Mouse (Mus musculus): ENCODE measurements around the gene Sgsm1. TPM values are rescaled to one million over a fixed set of nuclear protein-coding genes. Genes with fewer than 3 reads are reported as not detected.

The Sgsm1 gene
- polyA plus RNA-seq, 1 experiment: 1.0 TPM

DNA sequence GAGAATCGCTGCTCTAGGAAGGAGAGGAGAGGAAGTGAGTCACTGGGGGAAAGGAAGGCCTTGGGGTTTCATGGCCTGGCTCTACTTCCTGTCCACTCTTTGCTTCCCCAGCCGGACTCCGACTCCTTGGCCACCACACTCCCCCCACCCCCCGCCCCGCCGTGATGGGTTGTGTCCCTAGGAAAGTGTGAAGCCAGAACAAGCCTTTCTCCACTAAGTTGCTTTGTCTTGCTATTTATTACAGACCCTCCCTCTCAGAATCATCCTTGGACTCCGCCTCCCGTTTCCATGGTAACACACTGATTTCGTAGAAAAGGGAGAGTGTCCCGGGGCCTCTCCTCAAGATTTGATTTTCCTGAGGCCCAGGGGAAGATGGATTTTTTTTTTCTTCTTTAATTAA, 85.3 kb downstream of the Sgsm1 start:
- DNase-seq: no peak
- TF ChIP-seq POLR2A (IDR thresholded peaks at IDR 0.05; ENCODE audit: control insufficient read depth, extremely low read depth, insufficient read depth, low read length, poor library complexity): no peak
- no peak for TF ChIP-seq CTCF (IDR thresholded peaks at IDR 0.05; ENCODE audit: borderline replicate concordance, control insufficient read depth, extremely low read depth, insufficient read depth, low read length, poor library complexity)
- WGBS: 22% methylated on average over 10 of the region's 10 CpGs
- Histone ChIP-seq H3K36me3 (ENCODE audit: control insufficient read depth, insufficient read depth, low read length) (no peaks in the 10 kb centered on the region), H3K4me1 (replicated peaks; ENCODE audit: control insufficient read depth, insufficient read depth, low read length) (peaks cover 5% of the 10 kb centered on the region), H3K27me3 (ENCODE audit: control insufficient read depth, insufficient read depth, low read length) (no peaks in the 10 kb centered on the region), H3K27ac (ENCODE audit: control insufficient read depth, insufficient read depth, low read length) (no peak overlapping the region), H3K4me3 (ENCODE audit: control insufficient read depth, insufficient read depth, low read length) (no peak overlapping the region)

DNA sequence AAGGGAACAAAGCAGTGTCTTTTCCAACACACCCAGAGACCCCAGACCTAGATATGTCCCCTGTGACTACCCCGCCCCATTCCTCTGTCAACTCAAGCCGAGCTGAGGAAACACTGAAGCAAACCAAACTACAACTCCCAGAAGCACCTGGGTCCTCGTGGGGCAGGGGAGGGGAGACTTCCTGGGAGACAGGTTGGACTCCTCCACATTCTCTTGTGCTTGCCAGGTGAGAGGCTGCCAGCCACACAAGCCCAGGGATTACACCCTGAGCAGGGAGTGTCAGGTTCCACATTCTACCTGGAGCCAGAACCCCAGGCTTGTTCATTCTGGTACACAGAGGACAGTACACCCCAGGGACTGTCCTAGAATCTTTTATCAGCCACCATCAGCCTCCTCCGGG, 86.7 kb downstream of the Sgsm1 start:
- Histone ChIP-seq H3K36me3 (ENCODE audit: control insufficient read depth, insufficient read depth, low read length) (no peaks in the 10 kb centered on the region), H3K4me3 (ENCODE audit: control insufficient read depth, insufficient read depth, low read length) (no peak overlapping the region), H3K4me1 (replicated peaks; ENCODE audit: control insufficient read depth, insufficient read depth, low read length) (peaks cover 5% of the 10 kb centered on the region), H3K27ac (ENCODE audit: control insufficient read depth, insufficient read depth, low read length) (no peak overlapping the region), H3K27me3 (ENCODE audit: control insufficient read depth, insufficient read depth, low read length) (no peaks in the 10 kb centered on the region)
- no peak for DNase-seq
- WGBS: 74% methylated on average over 4 of the region's 4 CpGs
- no peak for TF ChIP-seq POLR2A (IDR thresholded peaks at IDR 0.05; ENCODE audit: control insufficient read depth, extremely low read depth, insufficient read depth, low read length, poor library complexity)
- TF ChIP-seq CTCF (IDR thresholded peaks at IDR 0.05; ENCODE audit: borderline replicate concordance, control insufficient read depth, extremely low read depth, insufficient read depth, low read length, poor library complexity): no peak

DNA sequence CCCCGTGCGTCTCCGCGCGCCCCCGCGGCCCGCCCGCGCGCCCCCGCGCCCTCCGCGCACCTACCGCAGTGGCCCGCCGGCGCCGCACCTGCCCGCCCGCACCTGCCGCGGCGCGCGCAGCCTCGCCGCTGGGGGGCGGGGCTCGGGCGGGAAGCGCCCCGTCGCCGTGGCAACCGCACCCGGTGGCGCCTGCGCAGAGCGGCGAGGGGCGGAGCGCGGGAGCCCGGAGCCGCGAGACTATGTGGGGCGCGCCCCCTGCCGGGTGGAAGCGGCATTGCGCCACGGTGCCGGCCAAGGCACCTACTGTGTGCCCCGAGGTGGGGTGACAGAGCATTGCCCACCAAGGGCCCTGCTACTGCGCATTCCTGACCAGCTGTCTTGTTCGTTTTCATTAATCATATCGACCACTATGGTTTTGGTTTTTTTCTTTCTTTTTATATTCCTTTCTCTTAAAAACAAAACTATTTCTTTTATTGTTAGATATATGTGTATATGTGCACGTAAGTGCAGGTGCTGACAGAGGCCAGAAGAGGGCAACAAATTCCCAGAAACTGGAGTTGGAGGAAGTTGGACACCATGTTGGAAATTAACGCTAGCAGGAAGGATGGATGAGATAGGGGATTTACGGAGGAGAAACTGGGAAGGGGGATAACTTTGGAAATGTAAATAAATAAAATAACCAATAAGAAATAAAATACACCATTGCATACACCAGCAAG, 89.3 kb downstream of the Sgsm1 start, which contains the start of gene 2900026A02Rik:
Gene 2900026A02Rik, minus strand, starts transcription at position 90 of the 719 bp plus-strand sequence.
- Histone ChIP-seq H3K4me1 (replicated peaks; ENCODE audit: control insufficient read depth, insufficient read depth, low read length) (peaks cover 5% of the 10 kb centered on the region), H3K27ac (ENCODE audit: control insufficient read depth, insufficient read depth, low read length) (no peak within 1 kb of the TSS), H3K36me3 (ENCODE audit: control insufficient read depth, insufficient read depth, low read length) (no peaks in the 10 kb centered on the region), H3K4me3 (ENCODE audit: control insufficient read depth, insufficient read depth, low read length) (peak within 1 kb of the TSS; percentile 22), H3K27me3 (ENCODE audit: control insufficient read depth, insufficient read depth, low read length) (no peaks in the 10 kb centered on the region)
- 13% methylated on average over 60 of the region's 62 CpGs for WGBS
- peak; percentile 57; the same call in 1 of the 2 replicates for TF ChIP-seq CTCF (IDR thresholded peaks at IDR 0.05; ENCODE audit: borderline replicate concordance, control insufficient read depth, extremely low read depth, insufficient read depth, low read length, poor library complexity)
- TF ChIP-seq POLR2A (IDR thresholded peaks at IDR 0.05; ENCODE audit: control insufficient read depth, extremely low read depth, insufficient read depth, low read length, poor library complexity): no peak
- DNase-seq: peak; percentile 33

DNA sequence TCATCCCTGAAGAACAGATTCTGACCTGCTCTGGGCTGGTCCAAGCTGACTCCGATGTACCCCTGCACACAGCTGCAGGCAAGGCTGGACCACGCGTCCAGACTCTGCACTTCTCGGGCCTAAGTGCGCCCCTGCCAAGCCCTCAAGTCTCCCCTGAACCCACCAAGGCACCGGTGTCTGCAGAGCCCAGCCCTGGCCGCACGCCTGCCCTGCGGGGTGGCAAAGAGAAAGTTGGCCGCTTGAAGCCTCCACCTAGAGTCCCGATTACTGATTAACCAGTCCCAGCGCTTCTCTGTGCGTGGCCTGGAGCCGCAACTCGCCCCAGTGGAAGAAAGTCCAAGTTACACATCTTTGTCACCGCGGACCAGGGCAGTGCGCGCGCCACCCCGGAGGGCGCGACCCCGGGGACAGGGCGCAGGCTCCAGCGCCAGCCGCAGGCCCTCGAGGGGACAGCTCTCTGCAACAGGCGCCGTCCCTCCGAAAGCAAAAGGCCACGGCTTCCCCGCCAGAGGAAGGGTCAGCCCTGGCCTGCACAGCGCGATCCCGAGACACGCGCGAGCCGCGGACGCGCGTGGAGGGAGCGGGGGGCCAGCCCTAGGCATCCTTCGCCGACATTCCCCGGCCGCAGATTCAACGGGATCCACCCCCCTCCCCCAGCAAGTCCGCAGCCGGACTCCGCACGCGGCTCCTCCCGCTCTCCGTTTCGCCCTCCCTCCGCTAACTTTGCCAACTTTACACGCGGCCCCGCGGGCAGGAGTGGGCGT, 90.0 kb downstream of the Sgsm1 start:
- 4% methylated on average over 62 of the region's 64 CpGs for WGBS
- H3K27ac ChIP-seq (ENCODE audit: control insufficient read depth, insufficient read depth, low read length): no peak overlapping the region
- peak overlapping the region; percentile 22 for H3K4me3 ChIP-seq (ENCODE audit: control insufficient read depth, insufficient read depth, low read length)
- TF ChIP-seq CTCF (IDR thresholded peaks at IDR 0.05; ENCODE audit: borderline replicate concordance, control insufficient read depth, extremely low read depth, insufficient read depth, low read length, poor library complexity) (no peak), POLR2A (IDR thresholded peaks at IDR 0.05; ENCODE audit: control insufficient read depth, extremely low read depth, insufficient read depth, low read length, poor library complexity) (no peak)
- H3K36me3 ChIP-seq (ENCODE audit: control insufficient read depth, insufficient read depth, low read length): no peaks in the 10 kb centered on the region
- peaks cover 5% of the 10 kb centered on the region for H3K4me1 ChIP-seq (replicated peaks; ENCODE audit: control insufficient read depth, insufficient read depth, low read length)
- DNase-seq: no peak
- H3K27me3 ChIP-seq (ENCODE audit: control insufficient read depth, insufficient read depth, low read length): no peaks in the 10 kb centered on the region

DNA sequence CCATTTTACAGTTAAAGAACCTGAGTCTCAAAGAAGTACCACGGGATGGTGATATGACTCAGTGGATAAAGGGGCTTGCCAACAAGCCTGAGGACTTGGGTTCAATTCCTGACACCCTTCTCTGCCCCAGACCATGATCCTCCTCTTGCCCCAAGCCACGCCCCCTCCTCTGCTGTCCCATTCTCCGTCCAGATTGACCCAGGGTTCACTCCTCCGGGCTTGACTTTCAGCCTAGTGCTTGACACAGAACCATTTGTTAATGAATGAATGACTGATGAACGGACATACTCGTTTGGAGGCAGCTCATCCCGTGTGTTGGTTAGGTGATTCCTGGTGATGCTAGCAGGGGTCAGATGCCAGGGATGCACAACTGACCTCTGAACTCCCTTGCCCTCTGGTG, 90.7 kb downstream of the Sgsm1 start:
- no peak overlapping the region for H3K4me3 ChIP-seq (ENCODE audit: control insufficient read depth, insufficient read depth, low read length)

DNA sequence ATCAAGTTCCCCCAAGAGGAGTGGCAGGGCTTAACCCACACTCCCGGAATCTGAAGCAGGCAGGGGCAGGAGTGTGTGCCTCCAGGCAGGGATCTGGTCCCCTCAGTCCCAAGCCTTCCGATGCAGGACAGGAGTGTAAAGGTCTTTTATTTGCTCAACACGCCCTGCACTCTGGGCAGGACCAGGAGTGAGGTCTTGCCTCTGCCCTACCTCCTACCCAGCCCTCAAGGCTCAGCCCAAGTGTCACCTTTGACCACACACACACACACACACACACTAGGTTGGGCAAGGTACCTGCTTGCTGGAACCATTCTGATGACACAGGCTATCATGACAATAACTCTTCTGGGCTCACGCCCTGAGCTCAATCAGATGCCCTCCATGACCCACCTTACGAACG, 91.1 kb downstream of the Sgsm1 start:
- Histone ChIP-seq H3K27me3 (ENCODE audit: control insufficient read depth, insufficient read depth, low read length) (no peaks in the 10 kb centered on the region), H3K27ac (ENCODE audit: control insufficient read depth, insufficient read depth, low read length) (no peak overlapping the region), H3K36me3 (ENCODE audit: control insufficient read depth, insufficient read depth, low read length) (no peaks in the 10 kb centered on the region), H3K4me1 (replicated peaks; ENCODE audit: control insufficient read depth, insufficient read depth, low read length) (peaks cover 5% of the 10 kb centered on the region), H3K4me3 (ENCODE audit: control insufficient read depth, insufficient read depth, low read length) (no peak overlapping the region)
- WGBS: 93% methylated on average over 6 of the region's 6 CpGs
- no peak for TF ChIP-seq POLR2A (IDR thresholded peaks at IDR 0.05; ENCODE audit: control insufficient read depth, extremely low read depth, insufficient read depth, low read length, poor library complexity)
- no peak for TF ChIP-seq CTCF (IDR thresholded peaks at IDR 0.05; ENCODE audit: borderline replicate concordance, control insufficient read depth, extremely low read depth, insufficient read depth, low read length, poor library complexity)
- no peak for DNase-seq

More for the DNA sequence above, 90.7 kb downstream of the Sgsm1 start:
- H3K27me3 ChIP-seq (ENCODE audit: control insufficient read depth, insufficient read depth, low read length): no peaks in the 10 kb centered on the region
- WGBS: 87% methylated on average over 7 of the region's 7 CpGs
- DNase-seq: no peak
- TF ChIP-seq POLR2A (IDR thresholded peaks at IDR 0.05; ENCODE audit: control insufficient read depth, extremely low read depth, insufficient read depth, low read length, poor library complexity): no peak
- no peak for TF ChIP-seq CTCF (IDR thresholded peaks at IDR 0.05; ENCODE audit: borderline replicate concordance, control insufficient read depth, extremely low read depth, insufficient read depth, low read length, poor library complexity)
- no peak overlapping the region for H3K27ac ChIP-seq (ENCODE audit: control insufficient read depth, insufficient read depth, low read length)
- H3K4me1 ChIP-seq (replicated peaks; ENCODE audit: control insufficient read depth, insufficient read depth, low read length): peaks cover 5% of the 10 kb centered on the region
- no peaks in the 10 kb centered on the region for H3K36me3 ChIP-seq (ENCODE audit: control insufficient read depth, insufficient read depth, low read length)
